Mouse (Mus musculus): ENCODE measurements around the gene Pak1ip1. TPM values are rescaled to one million over a fixed set of nuclear protein-coding genes. Genes with fewer than 3 reads are reported as not detected.
A peak's percentile ranks its signal among the peaks of the same experiment; 100 is the strongest.
"Not testable (repeated sequence)": the region's sequence is repeated elsewhere in the genome, so short reads cannot be mapped to it uniquely, and the experiment has no call there.

The Pak1ip1 gene
- polyA plus RNA-seq, 1 experiment from 2014 or later = 80.8 TPM

GRCm38 (mm10) chr13:40982759-40983158, 18.1 kb upstream of the Pak1ip1 start:
- Histone ChIP-seq H3K4me3 (no peak overlapping the region), H3K4me1 (no peaks in the 10 kb centered on the region), H3K27ac (replicated peaks) (no peak overlapping the region), H3K27me3 (ENCODE audit: low read depth, poor library complexity, severe bottlenecking) (no peaks in the 10 kb centered on the region), H3K9me3 (replicated peaks) (no peaks in the 10 kb centered on the region), H3K36me3 (no peaks in the 10 kb centered on the region)
- no peak for DNase-seq (ENCODE audit: low spot score)
- 78% methylated on average over 1 of the region's 1 CpGs for WGBS

GRCm38 (mm10) chr13:40986081-40986480, 14.7 kb upstream of the Pak1ip1 start:
- WGBS = 94% methylated on average over 5 of the region's 5 CpGs
- H3K4me1 ChIP-seq = no peaks in the 10 kb centered on the region
- H3K9me3 ChIP-seq (replicated peaks) = no peaks in the 10 kb centered on the region
- H3K4me3 ChIP-seq = no peak overlapping the region
- no peaks in the 10 kb centered on the region for H3K27me3 ChIP-seq (ENCODE audit: low read depth, poor library complexity, severe bottlenecking)
- H3K36me3 ChIP-seq = no peaks in the 10 kb centered on the region
- H3K27ac ChIP-seq (replicated peaks) = no peak overlapping the region
- no peak for DNase-seq (ENCODE audit: low spot score)

- H3K9me3 ChIP-seq (replicated peaks); H3K36me3 ChIP-seq; H3K27ac ChIP-seq (replicated peaks); H3K27me3 ChIP-seq (ENCODE audit: low read depth, poor library complexity, severe bottlenecking); DNase-seq (ENCODE audit: low spot score); H3K4me3 ChIP-seq; H3K4me1 ChIP-seq: not testable (repeated sequence)
- 73% methylated on average over 4 of the region's 4 CpGs for WGBS
Observed at GRCm38 (mm10) chr13:40987608-40988303, 13.1 kb upstream of the Pak1ip1 start.

GRCm38 (mm10) chr13:40988418-40988817, 12.4 kb upstream of the Pak1ip1 start:
- Histone ChIP-seq H3K9me3 (replicated peaks) (no peaks in the 10 kb centered on the region), H3K4me1 (no peaks in the 10 kb centered on the region), H3K36me3 (no peaks in the 10 kb centered on the region), H3K27me3 (ENCODE audit: low read depth, poor library complexity, severe bottlenecking) (peaks cover 6% of the 10 kb centered on the region; the same call in 1 of the 2 replicates), H3K27ac (replicated peaks) (no peak overlapping the region), H3K4me3 (no peak overlapping the region)
- DNase-seq (ENCODE audit: low spot score) = no peak
- WGBS = 80% methylated on average over 2 of the region's 2 CpGs

GRCm38 (mm10) chr13:40994487-40995263, 6.1 kb upstream of the Pak1ip1 start:
- no peak for DNase-seq (ENCODE audit: low spot score)
- Histone ChIP-seq H3K27me3 (ENCODE audit: low read depth, poor library complexity, severe bottlenecking) (peaks cover 6% of the 10 kb centered on the region; the same call in 1 of the 2 replicates), H3K4me3 (no peak overlapping the region; the same call in 1 of the 2 replicates), H3K27ac (replicated peaks) (peak overlapping the region; percentile 28; the same call in 1 of the 2 replicates), H3K4me1 (peaks cover 13% of the 10 kb centered on the region), H3K36me3 (no peaks in the 10 kb centered on the region), H3K9me3 (replicated peaks) (no peaks in the 10 kb centered on the region)
- WGBS = 43% methylated on average over 8 of the region's 8 CpGs

GRCm38 (mm10) chr13:40998537-40998936, 2.3 kb upstream of the Pak1ip1 start:
- H3K36me3 ChIP-seq = 0 out of 2 replicates have a peak, but pooled peaks cover 11% of the 10 kb centered on the region
- H3K4me1 ChIP-seq = peaks cover 32% of the 10 kb centered on the region
- H3K27ac ChIP-seq (replicated peaks); H3K9me3 ChIP-seq (replicated peaks); H3K27me3 ChIP-seq (ENCODE audit: low read depth, poor library complexity, severe bottlenecking); H3K4me3 ChIP-seq; DNase-seq (ENCODE audit: low spot score): not testable (repeated sequence)
- 90% methylated on average over 5 of the region's 5 CpGs for WGBS

GRCm38 (mm10) chr13:41000140-41000925, 490 bp upstream of the Pak1ip1 start:
- H3K4me1 ChIP-seq = peaks cover 20% of the 10 kb centered on the region
- DNase-seq (ENCODE audit: low spot score) = peak; percentile 50

GRCm38 (mm10) chr13:41002001-41002400, 1.2 kb downstream of the Pak1ip1 start:
- Histone ChIP-seq H3K4me3 (peak overlapping the region; percentile 97), H3K4me1 (peaks cover 20% of the 10 kb centered on the region), H3K27ac (replicated peaks) (no peak overlapping the region), H3K27me3 (ENCODE audit: low read depth, poor library complexity, severe bottlenecking) (no peaks in the 10 kb centered on the region), H3K36me3 (peaks cover 38% of the 10 kb centered on the region), H3K9me3 (replicated peaks) (no peaks in the 10 kb centered on the region)
- WGBS = 84% methylated on average over 5 of the region's 5 CpGs
- no peak for DNase-seq (ENCODE audit: low spot score)

More at GRCm38 (mm10) chr13:41000140-41000925, 490 bp upstream of the Pak1ip1 start:
- peaks cover 22% of the 10 kb centered on the region for H3K36me3 ChIP-seq
- H3K27me3 ChIP-seq (ENCODE audit: low read depth, poor library complexity, severe bottlenecking) = no peaks in the 10 kb centered on the region
- H3K9me3 ChIP-seq (replicated peaks) = no peaks in the 10 kb centered on the region
- WGBS = 2% methylated on average over 25 of the region's 25 CpGs
- H3K27ac ChIP-seq (replicated peaks) = peak overlapping the region; percentile 94
- H3K4me3 ChIP-seq = peak overlapping the region; percentile 97

- Histone ChIP-seq H3K27ac (replicated peaks) (no peak overlapping the region), H3K4me1 (peaks cover 11% of the 10 kb centered on the region), H3K4me3 (no peak overlapping the region), H3K27me3 (ENCODE audit: low read depth, poor library complexity, severe bottlenecking) (no peaks in the 10 kb centered on the region), H3K36me3 (peaks cover 81% of the 10 kb centered on the region), H3K9me3 (replicated peaks) (no peaks in the 10 kb centered on the region)
- WGBS = 95% methylated on average over 4 of the region's 4 CpGs
- DNase-seq (ENCODE audit: low spot score) = no peak
Observed at GRCm38 (mm10) chr13:41006244-41006643, 5.4 kb downstream of the Pak1ip1 start.

- peaks cover 92% of the 10 kb centered on the region for H3K36me3 ChIP-seq
- H3K9me3 ChIP-seq (replicated peaks) = no peaks in the 10 kb centered on the region
- H3K4me3 ChIP-seq = no peak overlapping the region
- no peak overlapping the region for H3K27ac ChIP-seq (replicated peaks)
- H3K27me3 ChIP-seq (ENCODE audit: low read depth, poor library complexity, severe bottlenecking) = no peaks in the 10 kb centered on the region
- no peaks in the 10 kb centered on the region for H3K4me1 ChIP-seq
- DNase-seq (ENCODE audit: low spot score) = no peak
- WGBS = 95% methylated on average over 10 of the region's 10 CpGs
Observed at GRCm38 (mm10) chr13:41008271-41008670, 7.4 kb downstream of the Pak1ip1 start.

- H3K4me1 ChIP-seq = no peaks in the 10 kb centered on the region
- H3K4me3 ChIP-seq = no peak overlapping the region
- 83% methylated on average over 8 of the region's 8 CpGs for WGBS
- H3K36me3 ChIP-seq = peaks cover 96% of the 10 kb centered on the region
- H3K9me3 ChIP-seq (replicated peaks) = no peaks in the 10 kb centered on the region
- H3K27me3 ChIP-seq (ENCODE audit: low read depth, poor library complexity, severe bottlenecking) = no peaks in the 10 kb centered on the region
- no peak overlapping the region for H3K27ac ChIP-seq (replicated peaks)
- DNase-seq (ENCODE audit: low spot score) = no peak
Observed at GRCm38 (mm10) chr13:41008946-41009345, 8.1 kb downstream of the Pak1ip1 start.

- Histone ChIP-seq H3K4me3 (peak within 1 kb of the TSS; percentile 72), H3K27ac (replicated peaks) (peak within 1 kb of the TSS; percentile 92), H3K9me3 (replicated peaks) (no peaks in the 10 kb centered on the region), H3K36me3 (peaks cover 69% of the 10 kb centered on the region), H3K27me3 (ENCODE audit: low read depth, poor library complexity, severe bottlenecking) (no peaks in the 10 kb centered on the region), H3K4me1 (peaks cover 21% of the 10 kb centered on the region)
- peak; percentile 95 for DNase-seq (ENCODE audit: low spot score)
- WGBS = under 1% methylated on average over 43 of the region's 43 CpGs
Observed at GRCm38 (mm10) chr13:41015829-41016634, 15.2 kb downstream of the Pak1ip1 start, which contains the start of gene Tmem14c. Gene Tmem14c, plus strand, starts transcription at chr13:41016292.

All from midbrain, embryonic 10.5 days (tissue).